Mouse (Mus musculus): Measurements from ENCODE around the gene Fancd2. TPM values are rescaled to one million over a fixed set of nuclear protein-coding genes. Genes with fewer than 3 reads are reported as not detected.
A peak's percentile ranks its signal among the peaks of the same experiment; 100 is the strongest.

The Fancd2 gene
- polyA plus RNA-seq, 1 experiment from 2014 or later: 11.6 TPM

GRCm38 (mm10) chr6:113623386-113623785 is 91.9 kb downstream of the Fancd2 start:
- 76% methylated on average over 5 of the region's 5 CpGs for WGBS
- H3K36me3 ChIP-seq: peaks cover 20% of the 10 kb centered on the region
- peak overlapping the region; percentile 82 for H3K4me2 ChIP-seq (replicated peaks)
- H3K4me1 ChIP-seq: peaks cover 17% of the 10 kb centered on the region
- H3K9me3 ChIP-seq: no peaks in the 10 kb centered on the region
- H3K27me3 ChIP-seq: no peaks in the 10 kb centered on the region
- H3K4me3 ChIP-seq: peak overlapping the region; percentile 75
- H3K27ac ChIP-seq: peak overlapping the region; percentile 90; the same call in 1 of the 2 replicates
- H3K9ac ChIP-seq: 0 out of 2 replicates have a peak overlapping the region, but pooled peaks have one; percentile 90
- no peak for ATAC-seq (ENCODE audit: low FRiP score, low read depth)

- H3K4me3 ChIP-seq: peak within 1 kb of the TSS; percentile 75
- H3K4me2 ChIP-seq (replicated peaks): peak within 1 kb of the TSS; percentile 82
- H3K27ac ChIP-seq: peak within 1 kb of the TSS; percentile 90
- WGBS: under 1% methylated on average over 72 of the region's 76 CpGs
- H3K36me3 ChIP-seq: peaks cover 25% of the 10 kb centered on the region
- H3K27me3 ChIP-seq: no peaks in the 10 kb centered on the region
- H3K4me1 ChIP-seq: peaks cover 17% of the 10 kb centered on the region
- peak within 1 kb of the TSS; percentile 90 for H3K9ac ChIP-seq
- H3K9me3 ChIP-seq: no peaks in the 10 kb centered on the region
- ATAC-seq (ENCODE audit: low FRiP score, low read depth): peak; percentile 88
Observed at GRCm38 (mm10) chr6:113623941-113624751, 92.7 kb downstream of the Fancd2 start, which contains the start of gene Vhl. Gene Vhl (plus strand): TSS chr6:113623959.

GRCm38 (mm10) chr6:113624989-113625770 is 93.7 kb downstream of the Fancd2 start:
- Histone ChIP-seq H3K27ac (no peak overlapping the region), H3K9ac (peak overlapping the region; percentile 90), H3K4me3 (peak overlapping the region; percentile 75), H3K4me2 (replicated peaks) (peak overlapping the region; percentile 82), H3K4me1 (peaks cover 17% of the 10 kb centered on the region), H3K27me3 (no peaks in the 10 kb centered on the region), H3K9me3 (no peaks in the 10 kb centered on the region), H3K36me3 (peaks cover 35% of the 10 kb centered on the region)
- WGBS: 35% methylated on average over 5 of the region's 5 CpGs
- no peak for ATAC-seq (ENCODE audit: low FRiP score, low read depth)

- no peaks in the 10 kb centered on the region for H3K27me3 ChIP-seq
- H3K36me3 ChIP-seq: peaks cover 68% of the 10 kb centered on the region
- no peak overlapping the region for H3K27ac ChIP-seq
- H3K9me3 ChIP-seq: no peaks in the 10 kb centered on the region
- H3K9ac ChIP-seq: no peak overlapping the region
- WGBS: 84% methylated on average over 5 of the region's 5 CpGs
- H3K4me1 ChIP-seq: peaks cover 10% of the 10 kb centered on the region
- ATAC-seq (ENCODE audit: low FRiP score, low read depth): no peak
- no peak overlapping the region for H3K4me3 ChIP-seq
- H3K4me2 ChIP-seq (replicated peaks): no peak overlapping the region
Observed at GRCm38 (mm10) chr6:113630322-113630721, 98.8 kb downstream of the Fancd2 start.

- Histone ChIP-seq H3K9ac (no peak overlapping the region), H3K27ac (no peak overlapping the region), H3K4me3 (no peak overlapping the region), H3K36me3 (peaks cover 54% of the 10 kb centered on the region), H3K4me1 (no peaks in the 10 kb centered on the region), H3K4me2 (replicated peaks) (no peak overlapping the region), H3K9me3 (no peaks in the 10 kb centered on the region), H3K27me3 (no peaks in the 10 kb centered on the region)
- 89% methylated on average over 4 of the region's 4 CpGs for WGBS
- ATAC-seq (ENCODE audit: low FRiP score, low read depth): no peak
Observed at GRCm38 (mm10) chr6:113632863-113633262, 101.4 kb downstream of the Fancd2 start.

- H3K27me3 ChIP-seq: no peaks in the 10 kb centered on the region
- WGBS: 6% methylated on average over 37 of the region's 37 CpGs
- H3K4me1 ChIP-seq: 0 out of 2 replicates have a peak, but pooled peaks cover 5% of the 10 kb centered on the region
- peak within 1 kb of the TSS; percentile 69 for H3K4me2 ChIP-seq (replicated peaks)
- H3K4me3 ChIP-seq: peak within 1 kb of the TSS; percentile 58
- peak within 1 kb of the TSS; percentile 65 for H3K9ac ChIP-seq
- ATAC-seq (ENCODE audit: low FRiP score, low read depth): peak; percentile 92
- peak within 1 kb of the TSS; percentile 33; the same call in 1 of the 2 replicates for H3K27ac ChIP-seq
- H3K36me3 ChIP-seq: peaks cover under 1% of the 10 kb centered on the region; the same call in 1 of the 2 replicates
- no peaks in the 10 kb centered on the region for H3K9me3 ChIP-seq
Observed at GRCm38 (mm10) chr6:113638302-113639040, 107.0 kb downstream of the Fancd2 start, which contains the start of gene Irak2. Gene Irak2 (plus strand): TSS chr6:113638467.

GRCm38 (mm10) chr6:113639201-113639600 is 107.7 kb downstream of the Fancd2 start:
- Histone ChIP-seq H3K36me3 (no peaks in the 10 kb centered on the region), H3K27ac (no peak overlapping the region), H3K27me3 (no peaks in the 10 kb centered on the region), H3K9ac (no peak overlapping the region), H3K4me2 (replicated peaks) (0 out of 2 replicates have a peak overlapping the region, but pooled peaks have one; percentile 69), H3K4me1 (0 out of 2 replicates have a peak, but pooled peaks cover 5% of the 10 kb centered on the region), H3K9me3 (no peaks in the 10 kb centered on the region), H3K4me3 (no peak overlapping the region)
- ATAC-seq (ENCODE audit: low FRiP score, low read depth): no peak
- WGBS: 85% methylated on average over 4 of the region's 4 CpGs

GRCm38 (mm10) chr6:113642605-113643004 is 111.1 kb downstream of the Fancd2 start:
- 83% methylated on average over 8 of the region's 8 CpGs for WGBS
- ATAC-seq (ENCODE audit: low FRiP score, low read depth): no peak
- H3K9me3 ChIP-seq: no peaks in the 10 kb centered on the region
- H3K9ac ChIP-seq: no peak overlapping the region
- H3K27ac ChIP-seq: no peak overlapping the region
- H3K4me3 ChIP-seq: no peak overlapping the region
- no peaks in the 10 kb centered on the region for H3K36me3 ChIP-seq
- 0 out of 2 replicates have a peak, but pooled peaks cover 5% of the 10 kb centered on the region for H3K4me1 ChIP-seq
- H3K4me2 ChIP-seq (replicated peaks): no peak overlapping the region
- H3K27me3 ChIP-seq: no peaks in the 10 kb centered on the region

GRCm38 (mm10) chr6:113643021-113643420 is 111.5 kb downstream of the Fancd2 start:
- 83% methylated on average over 4 of the region's 4 CpGs for WGBS
- no peak for ATAC-seq (ENCODE audit: low FRiP score, low read depth)

GRCm38 (mm10) chr6:113643967-113644366 is 112.5 kb downstream of the Fancd2 start:
- no peak for ATAC-seq (ENCODE audit: low FRiP score, low read depth)
- Histone ChIP-seq H3K36me3 (no peaks in the 10 kb centered on the region), H3K4me2 (replicated peaks) (no peak overlapping the region), H3K4me3 (no peak overlapping the region), H3K9ac (no peak overlapping the region), H3K27ac (no peak overlapping the region), H3K9me3 (no peaks in the 10 kb centered on the region), H3K4me1 (no peaks in the 10 kb centered on the region), H3K27me3 (no peaks in the 10 kb centered on the region)
- WGBS: 89% methylated on average over 2 of the region's 2 CpGs

More at GRCm38 (mm10) chr6:113643021-113643420, 111.5 kb downstream of the Fancd2 start:
- 0 out of 2 replicates have a peak, but pooled peaks cover 4% of the 10 kb centered on the region for H3K4me1 ChIP-seq
- H3K4me2 ChIP-seq (replicated peaks): no peak overlapping the region
- H3K9me3 ChIP-seq: no peaks in the 10 kb centered on the region
- no peaks in the 10 kb centered on the region for H3K36me3 ChIP-seq
- no peak overlapping the region for H3K4me3 ChIP-seq
- no peaks in the 10 kb centered on the region for H3K27me3 ChIP-seq
- no peak overlapping the region for H3K27ac ChIP-seq
- H3K9ac ChIP-seq: no peak overlapping the region

GRCm38 (mm10) chr6:113644808-113645207 is 113.3 kb downstream of the Fancd2 start:
- no peak overlapping the region for H3K27ac ChIP-seq
- no peak overlapping the region for H3K4me2 ChIP-seq (replicated peaks)
- H3K27me3 ChIP-seq: no peaks in the 10 kb centered on the region
- H3K4me3 ChIP-seq: no peak overlapping the region
- no peaks in the 10 kb centered on the region for H3K9me3 ChIP-seq
- ATAC-seq (ENCODE audit: low FRiP score, low read depth): no peak
- H3K4me1 ChIP-seq: no peaks in the 10 kb centered on the region
- H3K36me3 ChIP-seq: no peaks in the 10 kb centered on the region
- 80% methylated on average over 8 of the region's 8 CpGs for WGBS
- H3K9ac ChIP-seq: no peak overlapping the region
